Mouse (Mus musculus): ENCODE data around the gene Ptpn1.

The Ptpn1 gene

DNA sequence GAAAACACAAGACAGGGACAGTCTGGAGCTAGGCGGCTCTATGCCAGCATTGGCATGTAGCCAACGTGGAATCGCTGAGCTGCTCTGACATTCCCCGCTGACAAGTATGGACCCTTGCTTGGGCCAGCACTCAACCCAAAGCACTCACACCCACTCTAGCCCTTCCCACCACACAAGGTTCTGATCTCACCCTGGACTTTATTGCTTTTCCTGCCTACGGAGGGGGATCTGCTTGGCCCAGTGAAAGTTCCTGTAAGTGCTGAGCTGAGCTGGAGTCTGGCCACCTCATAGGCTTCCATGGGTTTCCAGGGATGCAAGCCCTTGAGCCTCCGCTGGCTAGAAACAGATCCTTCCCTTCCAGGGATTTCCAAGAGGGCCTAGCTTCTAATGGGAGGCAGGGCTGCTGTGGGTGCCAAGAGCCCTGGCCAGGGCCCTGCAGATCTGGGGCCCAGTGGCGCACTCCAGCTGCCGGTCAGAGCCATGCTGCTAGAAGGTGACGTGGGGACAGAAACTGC lies 87.4 kb downstream of the Ptpn1 start:
- DNase-seq: no peak

DNA sequence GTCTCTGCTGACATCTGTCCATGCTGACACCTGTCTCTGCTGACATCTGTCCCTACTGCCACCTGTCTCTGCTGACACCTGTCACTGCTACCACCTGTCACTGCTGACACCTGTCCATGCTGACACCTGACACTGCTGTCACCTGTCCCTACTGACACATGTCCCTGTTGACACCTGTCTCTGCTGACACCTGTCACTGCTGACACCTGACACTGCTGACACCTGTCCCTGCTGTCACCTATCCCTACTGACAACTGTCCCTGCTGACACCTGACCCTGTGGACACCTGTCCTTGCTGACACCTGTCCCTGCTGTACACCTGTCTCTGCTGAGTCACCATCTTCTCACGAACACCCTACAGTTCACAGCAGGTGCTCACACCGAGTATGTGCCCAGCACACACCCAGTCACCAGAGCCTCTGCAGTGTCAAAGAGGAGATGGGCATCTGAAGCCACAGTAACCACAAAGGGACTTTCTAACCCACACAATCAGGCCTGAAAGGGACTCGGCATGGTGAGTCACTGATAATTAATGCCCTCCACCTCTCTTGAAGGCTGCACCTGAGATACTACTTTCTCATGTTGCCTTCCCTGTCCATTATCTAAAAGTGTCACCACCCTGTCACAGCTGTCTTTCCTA lies 92.0 kb downstream of the Ptpn1 start:
- DNase-seq: no peak

DNA sequence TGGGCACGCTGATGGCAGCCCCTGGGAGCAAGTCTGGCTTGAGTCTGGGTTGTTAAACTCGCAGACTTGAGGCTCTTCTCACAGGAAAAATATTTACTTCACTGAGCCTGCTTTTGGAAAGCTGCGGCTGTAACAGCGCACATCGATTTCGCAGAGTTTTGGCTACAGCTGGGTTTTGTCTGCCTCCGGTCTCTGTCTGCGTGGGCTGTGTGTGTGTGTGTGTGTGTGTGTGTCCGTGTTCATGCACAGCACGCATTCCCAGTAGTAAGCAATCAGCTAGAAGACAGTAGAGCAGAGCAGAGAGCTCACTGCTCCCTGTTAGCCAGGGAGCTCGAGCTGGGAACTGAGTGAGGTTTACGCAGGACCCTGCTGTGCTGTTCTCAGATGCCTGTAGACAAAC lies 93.3 kb downstream of the Ptpn1 start:
- no peak for DNase-seq

DNA sequence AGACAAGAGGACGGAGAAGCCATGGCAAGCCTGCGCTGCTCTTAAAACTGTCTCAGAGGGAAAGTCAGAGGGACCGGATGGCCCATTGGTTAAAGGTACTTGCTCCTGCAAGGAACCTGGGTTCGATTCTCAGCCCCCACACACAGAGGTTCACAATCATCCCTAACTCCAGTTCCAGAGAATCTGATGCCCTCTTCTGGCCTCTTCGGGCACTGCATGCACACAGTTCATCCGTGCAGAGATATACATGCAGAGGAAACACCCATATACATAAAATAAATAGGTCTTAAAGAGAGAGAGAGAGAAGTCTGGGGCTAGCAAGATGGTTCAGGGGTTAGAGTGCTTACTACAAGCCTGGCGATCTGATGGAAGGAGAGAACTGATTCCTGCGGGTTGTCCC lies 94.0 kb downstream of the Ptpn1 start:
- no peak for DNase-seq

DNA sequence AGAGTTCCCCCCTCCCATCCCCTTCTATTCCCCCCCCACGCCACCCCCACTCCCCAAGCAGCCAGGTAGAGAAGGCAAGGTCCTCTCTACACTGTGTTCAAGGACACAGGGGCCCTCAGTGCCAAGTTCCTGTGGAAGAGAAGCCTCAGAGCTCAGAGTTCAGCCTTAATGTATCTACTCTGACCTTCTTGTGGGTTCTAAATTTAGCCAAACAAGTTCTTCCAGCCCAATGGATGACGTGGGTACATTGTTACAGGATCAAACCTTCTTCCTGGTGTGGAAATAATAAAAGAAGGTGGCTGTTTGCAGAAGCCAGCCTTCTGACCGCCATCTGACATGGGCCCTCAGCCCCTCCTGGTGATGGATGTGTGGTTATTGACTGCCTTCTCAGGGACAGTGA lies 94.6 kb downstream of the Ptpn1 start:
- no peak for DNase-seq

DNA sequence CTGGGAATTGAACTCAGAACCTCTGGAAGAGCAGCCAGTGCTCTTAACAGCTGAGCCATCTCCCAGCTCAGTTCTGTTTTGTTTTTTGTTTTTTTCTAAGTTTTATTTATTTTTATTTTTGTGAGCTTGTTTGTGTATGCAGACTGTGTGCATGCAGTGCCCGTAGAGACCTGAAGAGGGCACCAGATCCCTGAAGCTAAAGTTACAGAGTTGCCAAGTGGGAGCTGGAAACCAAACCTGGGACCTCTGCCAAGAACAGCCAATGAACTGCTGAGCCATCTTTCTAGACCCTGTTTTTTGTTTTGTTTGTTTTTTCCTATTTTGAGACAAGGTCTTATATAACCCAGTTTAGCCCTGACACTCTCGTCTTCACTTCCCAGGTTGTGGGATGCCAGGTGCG lies 96.5 kb downstream of the Ptpn1 start:
- no peak for DNase-seq

Data from cerebellum, adult 11-12 months (tissue).